Mouse (Mus musculus): Measurements from ENCODE around the gene Pin4. TPM values are rescaled to one million over a fixed set of nuclear protein-coding genes. Genes with fewer than 3 reads are reported as not detected.

Pin4 gene
- total and polyA plus RNA-seq, 3 experiments: 50.6 to 122 TPM; not detected in 1

DNA sequence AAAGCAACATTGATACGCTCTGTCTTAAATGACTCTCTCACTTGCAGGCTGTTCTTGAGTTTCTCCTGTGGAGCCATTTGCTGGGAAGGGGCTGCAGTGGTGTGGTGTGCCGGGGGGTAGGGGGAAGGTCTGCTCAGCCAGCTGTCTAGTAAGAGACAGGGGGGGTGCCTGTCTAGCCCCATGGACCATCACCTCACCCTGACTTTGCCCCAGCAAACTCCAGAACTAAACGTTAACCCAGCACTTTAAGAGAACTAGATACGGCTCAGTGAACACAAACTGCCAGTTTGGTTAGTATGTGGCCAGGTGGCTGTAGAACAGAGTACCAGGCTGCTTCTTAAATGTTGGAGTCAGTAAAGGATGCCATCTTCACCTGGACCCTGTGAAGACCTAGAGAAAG is 44.1 kb upstream of the Pin4 start:
- H3K79me2 ChIP-seq (ENCODE audit: control insufficient read depth, insufficient read depth, low read length, poor library complexity): no peaks in the 10 kb centered on the region
- TF ChIP-seq ZNF384 (IDR thresholded peaks at IDR 0.05; ENCODE audit: low read depth, low read length): no peak
- no peak for TF ChIP-seq GATA1 (IDR thresholded peaks at IDR 0.05; ENCODE audit: low read depth, low read length)
- TF ChIP-seq RCOR1 (IDR thresholded peaks at IDR 0.05; ENCODE audit: low read depth, low read length): no peak
- TF ChIP-seq KAT2A (conservative IDR thresholded peaks at IDR 0.05; ENCODE audit: low read depth, low read length): no peak
- TF ChIP-seq ZKSCAN1 (IDR thresholded peaks at IDR 0.05; ENCODE audit: low read depth, low read length): no peak
- no peak for TF ChIP-seq MYB (IDR thresholded peaks at IDR 0.05; ENCODE audit: low read depth, low read length)
- no peak for TF ChIP-seq JUND (IDR thresholded peaks at IDR 0.05; ENCODE audit: low read depth, low read length)
- no peak for TF ChIP-seq E2F4 (IDR thresholded peaks at IDR 0.05; ENCODE audit: borderline replicate concordance, low read depth, low read length)
- TF ChIP-seq NRF1 (IDR thresholded peaks at IDR 0.05; ENCODE audit: insufficient read depth, low read depth, low read length, poor library complexity, severe bottlenecking): no peak
- TF ChIP-seq POLR2A (IDR thresholded peaks at IDR 0.05; ENCODE audit: control insufficient read depth in 1 of 2, insufficient read depth in 1 of 2, low read depth in 1 of 2, low read length in 2 of 2, poor library complexity in 1 of 2): no peak
- no peak for TF ChIP-seq POLR2AphosphoS5 (IDR thresholded peaks at IDR 0.05; ENCODE audit: borderline replicate concordance, low read depth, low read length)
- no peak for TF ChIP-seq UBTF (IDR thresholded peaks at IDR 0.05; ENCODE audit: borderline replicate concordance, insufficient read depth, low read depth, low read length)
- no peak for TF ChIP-seq ELF1 (IDR thresholded peaks at IDR 0.05; ENCODE audit: low read depth, low read length)
- no peak for TF ChIP-seq ZMIZ1 (IDR thresholded peaks at IDR 0.05; ENCODE audit: low read depth, low read length)
- no peak for TF ChIP-seq ZC3H11A (IDR thresholded peaks at IDR 0.05; ENCODE audit: low read depth, low read length)
- no peak for TF ChIP-seq USF2 (IDR thresholded peaks at IDR 0.05; ENCODE audit: borderline replicate concordance in 1 of 2, insufficient read depth in 1 of 2, low read depth in 1 of 2, low read length in 2 of 2)
- TF ChIP-seq MXI1 (IDR thresholded peaks at IDR 0.05; ENCODE audit: low read depth, low read length): no peak
- TF ChIP-seq MAX (IDR thresholded peaks at IDR 0.05; ENCODE audit: low read length): no peak
- no peaks in the 10 kb centered on the region for H3K36me3 ChIP-seq (ENCODE audit: control insufficient read depth in 1 of 2, insufficient read depth in 2 of 2, low read length in 2 of 2)
- no peaks in the 10 kb centered on the region for H3K4me1 ChIP-seq (ENCODE audit: control insufficient read depth in 1 of 2, insufficient read depth in 2 of 2, low read length in 2 of 2)
- H3K27ac ChIP-seq (ENCODE audit: control insufficient read depth, low read depth, low read length): no peak overlapping the region
- no peak for DNase-seq (ENCODE audit: low read depth, low spot score)
- H3K9ac ChIP-seq (ENCODE audit: control insufficient read depth, low read depth, low read length, poor library complexity, severe bottlenecking): no peak overlapping the region
- peaks cover 0 to 3% of the 10 kb centered on the region in 2 experiments; a peak in 1 of 4 replicates for H3K27me3 ChIP-seq (ENCODE audit: control insufficient read depth in 1 of 2, insufficient read depth in 2 of 2, low read length in 2 of 2)
- no peaks in the 10 kb centered on the region for H3K9me3 ChIP-seq (replicated peaks; ENCODE audit: insufficient read depth, low read length)
- no peak overlapping the region for H3K4me3 ChIP-seq (ENCODE audit: control insufficient read depth in 1 of 2, insufficient read depth in 1 of 2, low read depth in 2 of 2, low read length in 2 of 2)

GRCm38 (mm10) chrX:102076886-102077765 is 42.1 kb upstream of the Pin4 start:
- no peak for DNase-seq (ENCODE audit: low read depth, low spot score)
- Histone ChIP-seq H3K4me3 (ENCODE audit: control insufficient read depth in 1 of 2, insufficient read depth in 1 of 2, low read depth in 2 of 2, low read length in 2 of 2) (no peak overlapping the region), H3K9ac (ENCODE audit: control insufficient read depth, low read depth, low read length, poor library complexity, severe bottlenecking) (no peak overlapping the region), H3K79me2 (ENCODE audit: control insufficient read depth, insufficient read depth, low read length, poor library complexity) (no peaks in the 10 kb centered on the region), H3K36me3 (ENCODE audit: control insufficient read depth in 1 of 2, insufficient read depth in 2 of 2, low read length in 2 of 2) (no peaks in the 10 kb centered on the region), H3K4me1 (ENCODE audit: control insufficient read depth in 1 of 2, insufficient read depth in 2 of 2, low read length in 2 of 2) (no peaks in the 10 kb centered on the region), H3K27ac (ENCODE audit: control insufficient read depth, low read depth, low read length) (no peak overlapping the region), H3K27me3 (ENCODE audit: control insufficient read depth in 1 of 2, insufficient read depth in 2 of 2, low read length in 2 of 2) (no peaks in the 10 kb centered on the region; a peak in 1 of 4 replicates), H3K9me3 (replicated peaks; ENCODE audit: insufficient read depth, low read length) (no peaks in the 10 kb centered on the region)
- TF ChIP-seq ZC3H11A (IDR thresholded peaks at IDR 0.05; ENCODE audit: low read depth, low read length) (no peak), RAD21 (IDR thresholded peaks at IDR 0.05; ENCODE audit: low read depth, low read length) (no peak), ELF1 (IDR thresholded peaks at IDR 0.05; ENCODE audit: low read depth, low read length) (no peak)

Data from MEL (cell line).